Mouse (Mus musculus) embryonic facial prominence, embryonic 10.5 days (tissue): Measurements from ENCODE around the gene Tmem182. TPM values are rescaled to one million over a fixed set of nuclear protein-coding genes. Genes with fewer than 3 reads are reported as not detected.

Experiments
- DNase-seq: peaks from one replicate; pipeline ENCODE4 v3.0.0-alpha.2; 2017; ENCODE audit warnings: low spot score
- H3K27ac ChIP-seq: fragments of 300-500 bp; sonication (generic); replicated peaks from 2 replicates; pipeline ENCODE4 v1.5.1; 2016; ENCODE audit warnings: mild to moderate bottlenecking
- H3K27me3 ChIP-seq: fragments of 300-500 bp; sonication (generic); replicated peaks from 2 replicates; pipeline ENCODE4 v1.6.1; 2016; ENCODE audit warnings: low read depth, mild to moderate bottlenecking; ENCODE audit not compliant: poor library complexity, severe bottlenecking
- H3K36me3 ChIP-seq: fragments of 300-500 bp; sonication (generic); replicated peaks from 2 replicates; pipeline ENCODE4 v1.6.1; 2016; ENCODE audit warnings: mild to moderate bottlenecking, moderate library complexity
- H3K4me1 ChIP-seq: fragments of 300-500 bp; sonication (generic); 2 replicates; pipeline ENCODE4 v1.6.1; 2016
- H3K4me3 ChIP-seq: fragments of 300-500 bp; sonication (generic); 2 replicates; pipeline ENCODE4 v1.5.1; 2016; ENCODE audit warnings: mild to moderate bottlenecking, moderate library complexity
- H3K9me3 ChIP-seq: fragments of 300-500 bp; sonication (generic); 2 replicates; pipeline ENCODE4 v1.6.1; 2016; ENCODE audit warnings: mild to moderate bottlenecking
- WGBS: fragments of 180-500 bp; shearing (Covaris S2); methylation state at CpG from one replicate; pipeline ENCODE4 v1.1.7; 2016; 5-methylcytosine and 5-hydroxymethylcytosine counted together
- polyA plus RNA-seq: library from polyadenylated mRNA; unstranded; fragments of >200 nt; fragmentation: Nextera tagmentation; extraction: Ambion mirVana; gene quantifications from 2 replicates; pipeline ENCODE4 v1.2.1, GENCODE M21; 2016

Tmem182 gene
- polyA plus RNA-seq, 1 experiment from 2014 or later, result not detected

GRCm38 (mm10) chr1:40804118-40804517 is 1.3 kb upstream of the Tmem182 start:
- no peak overlapping the region for H3K27ac ChIP-seq

DNA sequence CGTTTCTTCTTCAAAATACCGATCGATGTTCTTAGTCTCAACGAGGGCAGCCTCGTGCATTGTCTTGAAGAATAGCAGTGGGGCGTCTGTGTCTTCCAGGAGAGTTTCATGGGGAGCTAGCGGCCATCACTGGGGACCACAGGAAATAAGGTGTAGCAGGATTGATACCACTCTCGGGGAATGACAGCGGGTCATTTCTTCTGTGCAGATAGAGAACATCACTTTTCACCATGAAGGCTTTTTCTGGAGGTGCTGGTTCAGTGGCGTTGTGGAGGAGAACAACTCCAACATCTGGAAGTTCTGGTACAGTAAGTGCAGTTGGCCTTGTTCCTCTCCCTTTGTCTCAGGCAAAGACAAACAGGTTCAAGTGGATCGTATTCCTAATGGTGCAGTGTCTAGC is 490 bp downstream of the Tmem182 start:
- Histone ChIP-seq H3K4me1 (no peaks in the 10 kb centered on the region), H3K4me3 (no peak overlapping the region), H3K27me3 (no peaks in the 10 kb centered on the region), H3K36me3 (no peaks in the 10 kb centered on the region), H3K9me3 (no peaks in the 10 kb centered on the region), H3K27ac (no peak overlapping the region)
- 90% methylated on average over 11 of the region's 11 CpGs for WGBS
- DNase-seq, result no peak

More at GRCm38 (mm10) chr1:40804118-40804517, 1.3 kb upstream of the Tmem182 start:
- H3K4me1 ChIP-seq, result no peaks in the 10 kb centered on the region
- no peak for DNase-seq
- no peak overlapping the region for H3K4me3 ChIP-seq
- no peaks in the 10 kb centered on the region for H3K36me3 ChIP-seq
- H3K9me3 ChIP-seq, result no peaks in the 10 kb centered on the region
- 91% methylated on average over 12 of the region's 12 CpGs for WGBS
- no peaks in the 10 kb centered on the region for H3K27me3 ChIP-seq

- WGBS, result 85% methylated on average over 3 of the region's 3 CpGs
- H3K4me3 ChIP-seq, result no peak overlapping the region
- H3K9me3 ChIP-seq, result no peaks in the 10 kb centered on the region
- no peak for DNase-seq
- H3K36me3 ChIP-seq, result no peaks in the 10 kb centered on the region
- no peak overlapping the region for H3K27ac ChIP-seq
- no peaks in the 10 kb centered on the region for H3K4me1 ChIP-seq
- H3K27me3 ChIP-seq, result no peaks in the 10 kb centered on the region
Observed at GRCm38 (mm10) chr1:40808643-40809042, 3.2 kb downstream of the Tmem182 start.

GRCm38 (mm10) chr1:40815071-40815845 is 9.9 kb downstream of the Tmem182 start:
- Histone ChIP-seq H3K27me3 (no peaks in the 10 kb centered on the region), H3K27ac (no peak overlapping the region), H3K4me1 (peaks cover 6% of the 10 kb centered on the region; the same call in 1 of the 2 replicates), H3K9me3 (no peaks in the 10 kb centered on the region), H3K4me3 (no peak overlapping the region), H3K36me3 (no peaks in the 10 kb centered on the region)
- whole genome bisulfite sequencing, result 70% methylated on average over 16 of the region's 16 CpGs
- no peak for DNase-seq

DNA sequence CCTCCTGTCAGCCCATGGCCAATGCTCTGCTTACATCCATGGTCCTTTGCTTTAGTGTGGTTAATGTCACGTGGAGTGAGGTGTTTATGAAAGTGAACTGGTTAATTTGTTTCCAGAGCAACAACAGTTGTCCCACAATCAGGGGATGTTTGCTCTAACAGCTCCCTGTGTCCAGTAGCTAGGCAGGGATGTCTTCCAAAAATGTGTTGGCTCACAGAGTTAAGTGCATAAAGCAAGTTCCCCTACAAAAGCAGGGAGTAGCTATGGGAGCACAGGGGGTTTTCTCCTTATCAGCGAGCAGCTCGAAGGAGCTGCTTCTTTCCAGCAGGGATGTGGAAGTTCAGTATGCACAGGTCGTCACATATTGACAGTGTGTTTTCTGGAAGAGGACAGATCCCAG is 19.1 kb downstream of the Tmem182 start:
- H3K4me1 ChIP-seq, result peaks cover 7% of the 10 kb centered on the region
- no peak overlapping the region for H3K27ac ChIP-seq
- no peaks in the 10 kb centered on the region for H3K9me3 ChIP-seq
- no peak for DNase-seq
- no peaks in the 10 kb centered on the region for H3K36me3 ChIP-seq
- no peak overlapping the region for H3K4me3 ChIP-seq
- H3K27me3 ChIP-seq, result no peaks in the 10 kb centered on the region
- WGBS, result 77% methylated on average over 4 of the region's 4 CpGs

DNA sequence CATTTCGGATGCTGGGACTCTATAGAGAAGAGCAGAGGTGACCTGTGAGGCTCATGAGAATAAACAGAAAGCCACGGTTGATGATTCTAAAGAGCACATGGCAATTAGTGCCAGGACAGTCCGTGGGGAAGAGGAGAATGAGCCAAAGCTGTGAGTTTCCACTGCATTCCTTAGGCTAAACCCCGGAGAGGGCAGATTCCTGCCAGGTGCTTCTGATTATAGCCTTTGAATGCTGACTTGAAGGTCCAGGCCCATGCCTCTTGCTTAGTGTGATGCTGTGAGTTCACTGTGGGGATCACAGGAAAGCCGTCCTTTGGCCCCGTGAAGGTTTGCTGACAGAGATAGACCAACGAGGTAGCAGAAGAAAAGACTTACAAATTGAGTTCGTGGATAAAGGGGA is 19.5 kb downstream of the Tmem182 start:
- DNase-seq, result peak; percentile 25
- Histone ChIP-seq H3K4me3 (no peak overlapping the region), H3K9me3 (no peaks in the 10 kb centered on the region), H3K27me3 (no peaks in the 10 kb centered on the region), H3K4me1 (peaks cover 7% of the 10 kb centered on the region), H3K27ac (no peak overlapping the region), H3K36me3 (no peaks in the 10 kb centered on the region)
- WGBS, result 53% methylated on average over 8 of the region's 8 CpGs

DNA sequence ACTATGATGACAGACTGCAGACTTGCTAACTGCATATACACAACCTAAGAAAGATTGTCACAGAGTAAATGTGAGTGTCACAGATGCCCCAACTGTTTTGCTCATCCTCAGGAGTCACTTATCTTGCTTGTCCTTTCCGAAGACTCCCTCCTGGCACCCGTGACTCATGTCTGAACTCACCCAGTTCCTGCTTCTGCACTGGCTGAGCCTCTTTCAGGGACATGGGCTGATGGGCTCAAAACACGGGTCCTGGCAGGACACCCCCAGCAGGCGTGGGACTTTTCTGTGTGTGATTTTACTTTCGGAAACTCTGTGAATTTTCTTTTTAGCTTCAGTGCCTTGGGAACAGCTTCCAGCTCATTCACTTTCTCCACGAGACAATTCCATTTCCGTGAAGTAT is 20.4 kb downstream of the Tmem182 start:
- 82% methylated on average over 7 of the region's 7 CpGs for WGBS
- no peaks in the 10 kb centered on the region for H3K36me3 ChIP-seq
- no peak for DNase-seq

GRCm38 (mm10) chr1:40829213-40829914 is 24.0 kb downstream of the Tmem182 start:
- Histone ChIP-seq H3K4me1 (peaks cover 7% of the 10 kb centered on the region), H3K36me3 (no peaks in the 10 kb centered on the region), H3K9me3 (no peaks in the 10 kb centered on the region), H3K4me3 (no peak overlapping the region), H3K27ac (no peak overlapping the region), H3K27me3 (no peaks in the 10 kb centered on the region)
- DNase-seq, result no peak
- WGBS, result 79% methylated on average over 10 of the region's 10 CpGs

More for the DNA sequence above, 20.4 kb downstream of the Tmem182 start:
- Histone ChIP-seq H3K27me3 (no peaks in the 10 kb centered on the region), H3K27ac (no peak overlapping the region), H3K4me1 (peaks cover 7% of the 10 kb centered on the region), H3K4me3 (no peak overlapping the region), H3K9me3 (no peaks in the 10 kb centered on the region)

- H3K4me1 ChIP-seq, result no peaks in the 10 kb centered on the region
- H3K27ac ChIP-seq, result no peak overlapping the region
- H3K4me3 ChIP-seq, result no peak overlapping the region
- H3K27me3 ChIP-seq, result no peaks in the 10 kb centered on the region
- DNase-seq, result no peak
- no peaks in the 10 kb centered on the region for H3K36me3 ChIP-seq
- no peaks in the 10 kb centered on the region for H3K9me3 ChIP-seq
- WGBS, result 90% methylated on average over 4 of the region's 4 CpGs
Observed at GRCm38 (mm10) chr1:40830712-40831507, 25.5 kb downstream of the Tmem182 start.

- Histone ChIP-seq H3K27ac (no peak overlapping the region), H3K9me3 (no peaks in the 10 kb centered on the region), H3K4me3 (no peak overlapping the region), H3K4me1 (no peaks in the 10 kb centered on the region), H3K27me3 (no peaks in the 10 kb centered on the region), H3K36me3 (no peaks in the 10 kb centered on the region)
- no peak for DNase-seq
- 90% methylated on average over 4 of the region's 4 CpGs for WGBS
Observed at GRCm38 (mm10) chr1:40835468-40835867, 30.1 kb downstream of the Tmem182 start.

DNA sequence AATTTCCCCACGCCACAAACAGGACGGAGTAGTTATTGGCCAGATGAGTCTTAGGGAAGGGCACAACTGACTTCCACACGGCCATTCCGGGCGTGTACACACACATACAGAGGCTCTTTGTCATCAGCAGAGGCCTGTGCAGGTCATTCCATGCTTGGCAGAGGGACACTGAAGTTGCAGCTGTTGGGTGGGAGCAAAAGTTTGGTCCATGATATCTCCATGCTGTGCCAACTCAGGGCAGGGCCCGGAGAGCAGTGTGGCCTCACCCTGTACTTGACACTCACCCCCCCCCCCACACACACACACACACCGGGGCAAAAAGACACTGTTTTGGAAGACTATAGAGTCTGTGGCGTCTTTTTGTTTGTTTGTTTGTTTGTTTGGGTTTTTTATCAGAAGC is 35.2 kb downstream of the Tmem182 start:
- 82% methylated on average over 8 of the region's 8 CpGs for WGBS
- Histone ChIP-seq H3K4me3 (no peak overlapping the region), H3K27me3 (no peaks in the 10 kb centered on the region), H3K36me3 (no peaks in the 10 kb centered on the region), H3K4me1 (0 out of 2 replicates have a peak, but pooled peaks cover 6% of the 10 kb centered on the region), H3K9me3 (no peaks in the 10 kb centered on the region), H3K27ac (no peak overlapping the region)
- DNase-seq, result no peak

GRCm38 (mm10) chr1:40841032-40841761 is 35.8 kb downstream of the Tmem182 start:
- WGBS, result 74% methylated on average over 5 of the region's 5 CpGs
- no peak overlapping the region for H3K4me3 ChIP-seq
- DNase-seq, result no peak

More at GRCm38 (mm10) chr1:40841032-40841761, 35.8 kb downstream of the Tmem182 start:
- no peaks in the 10 kb centered on the region for H3K9me3 ChIP-seq
- 0 out of 2 replicates have a peak, but pooled peaks cover 6% of the 10 kb centered on the region for H3K4me1 ChIP-seq
- no peak overlapping the region for H3K27ac ChIP-seq
- H3K36me3 ChIP-seq, result no peaks in the 10 kb centered on the region
- H3K27me3 ChIP-seq, result no peaks in the 10 kb centered on the region
